Mouse (Mus musculus): Measurements from ENCODE around the gene Wdfy2. TPM values are rescaled to one million over a fixed set of nuclear protein-coding genes. Genes with fewer than 3 reads are reported as not detected.
A peak's percentile ranks its signal among the peaks of the same experiment; 100 is the strongest.

Gene Wdfy2
- total and polyA plus RNA-seq, 3 experiments, result 2.7 to 4.1 TPM; not detected in 1

DNA sequence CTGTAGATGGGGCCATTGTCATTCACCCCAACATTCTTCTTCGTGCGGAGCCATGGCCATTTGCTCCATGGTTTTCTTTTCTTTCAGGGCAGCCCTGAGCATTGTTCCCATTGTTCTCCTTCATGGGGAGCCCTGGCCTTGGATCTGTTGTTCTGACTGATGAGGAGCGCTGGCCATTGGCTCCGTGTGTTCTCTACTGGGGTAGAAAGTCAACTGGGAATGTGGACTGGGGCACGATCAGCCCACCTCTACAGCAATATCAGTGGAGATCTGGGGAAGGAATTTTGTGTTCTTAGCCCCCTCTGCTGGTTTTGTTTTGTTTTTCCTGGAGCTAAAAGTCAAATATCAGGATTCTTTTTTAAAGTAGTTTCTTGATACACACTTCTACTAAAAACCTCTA lies 100.2 kb downstream of the Wdfy2 start:
- Histone ChIP-seq H3K4me1 (ENCODE audit: control insufficient read depth in 1 of 2, insufficient read depth in 2 of 2, low read length in 2 of 2) (no peaks in the 10 kb centered on the region), H3K9me3 (replicated peaks; ENCODE audit: insufficient read depth, low read length) (no peaks in the 10 kb centered on the region), H3K4me3 (ENCODE audit: control insufficient read depth in 1 of 2, insufficient read depth in 1 of 2, low read depth in 2 of 2, low read length in 2 of 2) (no peak overlapping the region), H3K9ac (ENCODE audit: control insufficient read depth, low read depth, low read length, poor library complexity, severe bottlenecking) (no peak overlapping the region), H3K27ac (ENCODE audit: control insufficient read depth, low read depth, low read length) (no peak overlapping the region), H3K36me3 (ENCODE audit: control insufficient read depth in 1 of 2, insufficient read depth in 2 of 2, low read length in 2 of 2) (no peaks in the 10 kb centered on the region), H3K79me2 (ENCODE audit: control insufficient read depth, insufficient read depth, low read length, poor library complexity) (no peaks in the 10 kb centered on the region), H3K27me3 (ENCODE audit: control insufficient read depth in 1 of 2, insufficient read depth in 2 of 2, low read length in 2 of 2) (no peaks in the 10 kb centered on the region)
- DNase-seq (ENCODE audit: low read depth, low spot score), result no peak
- TF ChIP-seq ZC3H11A (IDR thresholded peaks at IDR 0.05; ENCODE audit: low read depth, low read length) (peak; percentile 35; the same call in 1 of the 2 replicates), SMC3 (IDR thresholded peaks at IDR 0.05; ENCODE audit: low read depth, low read length) (peak; percentile 50), CTCF (IDR thresholded peaks at IDR 0.05 in 2 of 3, conservative IDR thresholded peaks at IDR 0.05 in 1 of 3; ENCODE audit: control insufficient read depth in 1 of 3, insufficient read depth in 1 of 3, low read depth in 2 of 3, low read length in 3 of 3, poor library complexity in 1 of 3, severe bottlenecking in 1 of 3) (peak in 2 of 3 experiments; percentile 11 to 43; a peak in 2 of 6 replicates), MXI1 (IDR thresholded peaks at IDR 0.05; ENCODE audit: low read depth, low read length) (no peak), RAD21 (IDR thresholded peaks at IDR 0.05; ENCODE audit: low read depth, low read length) (peak; percentile 50)

DNA sequence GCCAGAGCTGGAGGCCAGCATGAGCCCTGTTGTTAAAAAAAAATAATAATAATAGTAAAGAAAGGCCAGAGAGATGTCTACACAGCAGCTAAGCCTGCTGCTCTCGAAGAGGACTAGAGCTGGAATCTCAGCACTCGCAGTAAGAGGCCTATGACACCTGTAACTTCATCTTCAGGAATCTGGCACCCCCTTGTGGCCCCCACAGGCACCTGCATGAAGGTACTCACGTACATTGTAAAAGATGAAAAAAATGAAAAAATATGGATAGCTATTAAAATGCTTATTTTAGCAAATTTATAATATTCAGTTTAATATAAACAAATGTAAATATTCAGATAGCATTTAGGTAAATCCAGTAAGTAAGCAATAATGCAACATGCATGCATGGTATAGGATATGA lies 102.0 kb downstream of the Wdfy2 start:
- no peak overlapping the region for H3K4me3 ChIP-seq (ENCODE audit: control insufficient read depth in 1 of 2, insufficient read depth in 1 of 2, low read depth in 2 of 2, low read length in 2 of 2)
- H3K9me3 ChIP-seq (replicated peaks; ENCODE audit: insufficient read depth, low read length), result no peaks in the 10 kb centered on the region
- H3K36me3 ChIP-seq (ENCODE audit: control insufficient read depth in 1 of 2, insufficient read depth in 2 of 2, low read length in 2 of 2), result no peaks in the 10 kb centered on the region
- no peaks in the 10 kb centered on the region for H3K79me2 ChIP-seq (ENCODE audit: control insufficient read depth, insufficient read depth, low read length, poor library complexity)
- DNase-seq (ENCODE audit: low read depth, low spot score), result peak; percentile 50
- no peak overlapping the region for H3K27ac ChIP-seq (ENCODE audit: control insufficient read depth, low read depth, low read length)
- no peaks in the 10 kb centered on the region for H3K27me3 ChIP-seq (ENCODE audit: control insufficient read depth in 1 of 2, insufficient read depth in 2 of 2, low read length in 2 of 2)
- TF ChIP-seq SMC3 (IDR thresholded peaks at IDR 0.05; ENCODE audit: low read depth, low read length) (peak; percentile 66), POLR2AphosphoS2 (IDR thresholded peaks at IDR 0.05; ENCODE audit: low read length) (no peak), MAX (IDR thresholded peaks at IDR 0.05; ENCODE audit: low read length) (no peak), POLR2AphosphoS5 (IDR thresholded peaks at IDR 0.05; ENCODE audit: borderline replicate concordance, low read depth, low read length) (no peak), ZNF384 (IDR thresholded peaks at IDR 0.05; ENCODE audit: low read depth, low read length) (no peak), CHD1 (IDR thresholded peaks at IDR 0.05; ENCODE audit: low read depth, low read length) (no peak), JUND (IDR thresholded peaks at IDR 0.05; ENCODE audit: low read depth, low read length) (no peak), SIN3A (IDR thresholded peaks at IDR 0.05; ENCODE audit: low read length) (no peak), GABPA (IDR thresholded peaks at IDR 0.05; ENCODE audit: low read depth, low read length) (no peak), CTCF (IDR thresholded peaks at IDR 0.05 in 2 of 3, conservative IDR thresholded peaks at IDR 0.05 in 1 of 3; ENCODE audit: control insufficient read depth in 1 of 3, insufficient read depth in 1 of 3, low read depth in 2 of 3, low read length in 3 of 3, poor library complexity in 1 of 3, severe bottlenecking in 1 of 3) (peak; percentile 44 to 73 (median 73)), GATA1 (IDR thresholded peaks at IDR 0.05; ENCODE audit: low read depth, low read length) (no peak), MEF2A (IDR thresholded peaks at IDR 0.05; ENCODE audit: extremely low read depth, insufficient replicate concordance, low read depth, low read length, poor library complexity, severe bottlenecking) (no peak), POLR2A (IDR thresholded peaks at IDR 0.05; ENCODE audit: control insufficient read depth in 1 of 2, insufficient read depth in 1 of 2, low read depth in 1 of 2, low read length in 2 of 2, poor library complexity in 1 of 2) (no peak), NRF1 (IDR thresholded peaks at IDR 0.05; ENCODE audit: insufficient read depth, low read depth, low read length, poor library complexity, severe bottlenecking) (no peak), RAD21 (IDR thresholded peaks at IDR 0.05; ENCODE audit: low read depth, low read length) (peak; percentile 77), UBTF (IDR thresholded peaks at IDR 0.05; ENCODE audit: borderline replicate concordance, insufficient read depth, low read depth, low read length) (no peak), MYC (IDR thresholded peaks at IDR 0.05; ENCODE audit: low read depth, low read length) (no peak), TAL1 (IDR thresholded peaks at IDR 0.05; ENCODE audit: low read length) (no peak), ZKSCAN1 (IDR thresholded peaks at IDR 0.05; ENCODE audit: low read depth, low read length) (no peak), ZC3H11A (IDR thresholded peaks at IDR 0.05; ENCODE audit: low read depth, low read length) (peak; percentile 47; the same call in 1 of the 2 replicates)
- no peaks in the 10 kb centered on the region for H3K4me1 ChIP-seq (ENCODE audit: control insufficient read depth in 1 of 2, insufficient read depth in 2 of 2, low read length in 2 of 2)
- no peak overlapping the region for H3K9ac ChIP-seq (ENCODE audit: control insufficient read depth, low read depth, low read length, poor library complexity, severe bottlenecking)

Data from MEL (cell line).